Mouse (Mus musculus): ENCODE data around the gene Defb46.

DNA sequence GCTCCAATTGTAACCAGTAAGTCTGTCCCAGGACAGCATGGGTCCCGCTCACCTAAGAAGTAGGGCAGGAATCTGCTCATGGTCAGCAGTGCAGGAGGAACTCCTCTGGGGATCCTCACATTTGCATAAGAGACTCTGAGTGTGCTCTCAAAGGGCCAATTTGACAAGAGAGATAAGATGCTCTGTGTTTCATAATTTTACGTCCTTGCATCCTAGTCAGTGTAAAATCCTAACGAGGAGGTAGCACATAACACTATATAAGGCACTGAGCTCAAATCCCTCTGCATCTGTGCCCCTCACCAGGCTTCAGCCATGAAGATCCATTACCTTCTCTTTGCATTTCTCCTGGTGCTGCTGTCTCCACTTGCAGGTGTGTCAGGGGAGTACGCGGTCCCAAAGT, 7.6 kb downstream of the Defb46 start, which contains the start of gene Defb5:
- TF ChIP-seq GATA1 (IDR thresholded peaks at IDR 0.05; ENCODE audit: borderline replicate concordance, low read length) (no peak), FLI1 (IDR thresholded peaks at IDR 0.05; ENCODE audit: low read length) (no peak)
